Mouse (Mus musculus) kidney, postnatal 25 days (tissue): ENCODE data around the gene Muc2.

Experiments
- DNase-seq, 2 experiments: peaks; one replicate each; pipeline ENCODE4 v3.0.0; 2021; ENCODE audit warnings: mixed read lengths in 2 of 2

Muc2 gene

DNA sequence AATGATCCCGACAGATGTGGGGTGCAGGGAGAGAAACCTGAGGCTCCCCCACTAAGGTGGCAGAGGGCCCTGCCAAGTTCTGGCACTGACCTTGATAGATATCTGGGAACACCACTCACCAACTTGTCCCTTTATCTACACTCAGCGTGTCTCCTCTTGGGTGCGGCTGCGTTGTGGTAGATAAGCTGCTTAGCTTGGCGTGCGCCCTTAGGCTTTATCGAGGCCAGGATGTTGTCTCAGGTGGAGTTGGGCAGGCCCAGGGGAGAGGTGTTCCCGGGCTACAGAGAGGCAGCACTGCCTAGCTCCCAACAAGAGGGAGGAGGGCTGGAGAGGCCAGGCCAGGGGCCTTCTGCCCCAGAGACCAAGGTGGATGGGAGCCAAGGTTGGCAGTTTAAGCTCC lies 80.8 kb downstream of the Muc2 start:
- DNase-seq: no peak

DNA sequence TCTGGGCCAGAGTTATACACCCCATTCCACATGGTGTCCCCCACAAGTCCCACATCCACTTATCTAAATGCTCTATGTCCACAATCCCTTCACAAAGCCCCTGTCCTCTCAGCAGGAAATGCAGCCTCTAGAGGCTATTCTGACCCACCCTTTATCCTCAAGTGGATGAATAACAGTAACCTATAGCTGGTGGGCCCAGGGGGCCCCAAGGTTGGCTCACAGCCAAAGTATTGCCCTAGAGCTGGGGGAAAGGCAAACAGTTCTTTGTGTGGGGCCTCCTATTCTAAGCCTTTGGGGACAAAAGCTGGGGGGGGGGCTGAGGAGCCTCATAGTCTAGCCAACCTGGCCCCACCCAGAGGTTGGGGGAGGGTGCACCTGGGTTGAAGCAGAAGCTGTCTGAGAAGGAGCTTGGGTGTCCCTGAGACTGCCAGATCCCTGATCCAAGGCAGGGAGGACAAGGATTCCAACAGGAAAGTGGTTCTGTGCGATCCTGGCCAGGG lies 82.0 kb downstream of the Muc2 start:
- DNase-seq: no peak

DNA sequence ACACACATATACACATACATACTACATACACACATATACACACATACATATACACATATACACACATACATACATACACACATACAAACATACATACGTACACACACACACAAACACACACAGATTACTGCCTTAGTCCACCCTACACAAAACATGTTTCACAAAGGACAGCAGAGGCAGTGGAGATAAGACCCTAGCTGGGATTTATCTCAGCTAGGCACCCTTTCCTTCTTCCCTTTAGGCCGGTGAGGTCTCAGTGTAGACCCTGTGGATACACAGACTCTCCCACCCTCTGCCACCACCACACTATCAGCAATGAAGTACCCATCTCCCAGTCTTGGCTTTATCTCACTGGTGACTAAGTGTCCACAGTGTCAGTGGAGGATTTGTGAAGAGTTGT lies 84.7 kb downstream of the Muc2 start:
- no peak for DNase-seq

DNA sequence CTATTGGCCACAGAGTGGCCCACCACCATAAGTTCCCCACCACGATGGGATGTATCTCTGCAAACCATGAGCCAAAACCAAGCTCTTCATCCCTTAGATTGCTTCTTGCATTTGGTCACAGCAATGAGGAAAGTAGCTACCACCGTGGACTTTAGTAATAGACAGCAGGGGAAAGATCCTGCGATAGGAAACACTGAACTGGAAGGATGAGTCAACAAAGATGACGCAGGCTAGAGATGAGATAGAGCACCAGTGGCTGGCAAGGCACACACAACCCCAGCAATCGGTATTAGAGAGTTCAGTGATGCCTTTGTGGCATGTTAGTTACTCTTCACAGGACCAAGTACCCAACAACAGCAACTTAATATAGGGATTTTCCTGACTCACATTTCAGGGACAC lies 86.1 kb downstream of the Muc2 start:
- DNase-seq: no peak

DNA sequence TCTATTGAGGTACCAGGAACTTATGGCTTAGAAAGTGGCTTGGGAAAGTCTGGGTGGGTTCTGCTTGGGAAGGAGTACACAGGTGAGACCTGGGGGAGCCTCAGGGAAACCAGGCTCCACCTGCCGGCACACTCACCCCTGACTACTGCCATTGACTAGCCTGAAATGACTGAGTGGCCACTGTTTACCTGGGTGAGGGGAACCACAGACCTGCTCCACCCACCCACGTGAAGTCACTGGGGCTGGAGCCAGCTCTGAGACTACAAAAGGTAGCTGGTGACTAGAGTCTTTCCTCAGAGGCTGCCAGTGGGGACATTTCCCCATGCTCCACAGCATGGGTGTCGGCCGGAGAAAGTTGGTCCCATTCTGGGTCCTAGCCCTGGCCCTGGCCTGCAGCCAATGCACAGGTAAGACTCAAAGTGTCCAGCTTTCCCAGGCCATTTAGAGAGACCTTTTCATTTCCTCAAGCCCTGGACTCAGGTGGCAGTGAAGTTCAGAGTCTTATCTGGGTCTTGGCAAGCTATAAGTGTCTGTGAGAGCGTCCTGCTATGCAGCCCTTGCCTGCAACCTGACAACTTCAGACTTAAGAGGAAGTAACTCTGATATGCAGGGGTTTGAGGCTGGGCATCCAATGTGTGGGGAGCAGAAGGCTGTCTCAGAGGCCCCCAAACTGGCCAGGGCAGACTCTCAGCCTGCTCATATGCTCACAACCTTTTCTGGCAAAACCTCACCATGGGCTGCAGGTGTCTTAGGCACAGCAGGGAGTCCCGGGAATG lies 98.7 kb downstream of the Muc2 start, which contains the start of gene Muc5ac:
Gene Muc5ac, plus strand, starts transcription at position 296 of the 776 bp plus-strand sequence.
- no peak for DNase-seq

DNA sequence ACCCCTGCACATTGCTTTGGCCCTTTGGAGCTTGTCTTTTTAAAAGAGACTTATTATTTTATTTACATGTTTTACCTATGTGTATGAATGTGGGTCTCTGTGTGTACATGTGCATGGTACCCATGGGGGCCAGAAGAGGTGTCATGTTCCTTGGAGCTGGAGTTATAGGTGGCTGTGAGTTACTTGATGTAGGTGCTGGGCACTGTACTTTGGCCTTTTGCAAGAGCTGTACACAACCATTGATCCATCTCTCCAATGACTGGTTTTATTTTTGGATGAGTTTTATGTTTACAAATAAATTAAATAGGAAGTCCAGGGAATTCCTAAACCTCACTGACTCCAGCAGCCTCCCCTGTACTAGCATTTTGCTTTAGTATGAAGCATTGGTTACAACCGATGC lies 104.1 kb downstream of the Muc2 start:
- no peak for DNase-seq

DNA sequence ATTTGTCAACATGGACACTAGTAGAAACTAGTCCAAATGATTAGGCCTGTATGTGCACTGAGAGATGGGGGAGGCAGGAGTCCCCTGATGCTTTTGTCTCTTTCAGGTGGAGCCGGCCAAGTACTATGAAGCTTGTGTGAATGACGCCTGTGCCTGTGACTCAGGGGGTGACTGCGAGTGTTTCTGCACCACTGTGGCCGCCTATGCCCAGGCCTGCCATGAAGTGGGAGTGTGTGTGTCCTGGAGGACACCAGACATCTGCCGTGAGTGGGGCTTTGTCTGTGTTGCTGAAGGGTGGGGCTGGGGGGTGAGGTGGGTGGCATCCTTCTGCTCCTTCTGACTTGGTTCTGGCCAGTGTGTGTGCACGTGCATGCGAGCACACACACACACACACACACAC lies 113.1 kb downstream of the Muc2 start:
- no peak for DNase-seq
